Mouse (Mus musculus): Measurements from ENCODE around the gene 4930430F08Rik. TPM values are rescaled to one million over a fixed set of nuclear protein-coding genes. Genes with fewer than 3 reads are reported as not detected.
A peak's percentile ranks its signal among the peaks of the same experiment; 100 is the strongest.
"Not testable (repeated sequence)": the region's sequence is repeated elsewhere in the genome, so short reads cannot be mapped to it uniquely, and the experiment has no call there.

Gene 4930430F08Rik
- polyA plus RNA-seq, 1 experiment from 2014 or later = 16.8 TPM

- no peak for DNase-seq
- H3K4me3 ChIP-seq (replicated peaks) = no peak overlapping the region
- H3K36me3 ChIP-seq = peaks cover 16% of the 10 kb centered on the region
- 74% methylated on average over 3 of the region's 3 CpGs for WGBS (ENCODE audit: insufficient replicate concordance)
- no peaks in the 10 kb centered on the region for H3K9me3 ChIP-seq (replicated peaks)
- no peak overlapping the region for H3K27ac ChIP-seq
- no peak overlapping the region for H3K4me2 ChIP-seq
- ATAC-seq (ENCODE audit: low read depth) = no peak
- no peak overlapping the region for H3K9ac ChIP-seq
- H3K4me1 ChIP-seq (replicated peaks) = peaks cover 14% of the 10 kb centered on the region
- no peaks in the 10 kb centered on the region for H3K27me3 ChIP-seq
Observed at GRCm38 (mm10) chr10:100584178-100584577, 6.0 kb downstream of the 4930430F08Rik start.

GRCm38 (mm10) chr10:100575294-100575693 is 14.9 kb downstream of the 4930430F08Rik start:
- ATAC-seq (ENCODE audit: low read depth) (peak; percentile 53), DNase-seq (no peak)
- Histone ChIP-seq H3K9me3 (replicated peaks) (no peaks in the 10 kb centered on the region), H3K27ac (peak overlapping the region; percentile 93), H3K36me3 (peaks cover 46% of the 10 kb centered on the region), H3K4me2 (peak overlapping the region; percentile 47), H3K9ac (0 out of 2 replicates have a peak overlapping the region, but pooled peaks have one; percentile 27), H3K4me1 (replicated peaks) (peaks cover 35% of the 10 kb centered on the region), H3K4me3 (replicated peaks) (no peak overlapping the region), H3K27me3 (no peaks in the 10 kb centered on the region)
- 58% methylated on average over 7 of the region's 7 CpGs for WGBS (ENCODE audit: insufficient replicate concordance)

GRCm38 (mm10) chr10:100574505-100575149 is 15.6 kb downstream of the 4930430F08Rik start:
- H3K4me1 ChIP-seq (replicated peaks) = peaks cover 35% of the 10 kb centered on the region
- H3K9ac ChIP-seq = peak overlapping the region; percentile 43; the same call in 1 of the 2 replicates
- H3K27me3 ChIP-seq = no peaks in the 10 kb centered on the region
- DNase-seq (peak; percentile 41), ATAC-seq (ENCODE audit: low read depth) (peak; percentile 96)
- H3K9me3 ChIP-seq (replicated peaks) = no peaks in the 10 kb centered on the region
- H3K4me3 ChIP-seq (replicated peaks) = no peak overlapping the region
- peaks cover 47% of the 10 kb centered on the region for H3K36me3 ChIP-seq
- WGBS (ENCODE audit: insufficient replicate concordance) = 39% methylated on average over 7 of the region's 7 CpGs
- H3K4me2 ChIP-seq = peak overlapping the region; percentile 47
- peak overlapping the region; percentile 93 for H3K27ac ChIP-seq

- no peak for DNase-seq
- no peak overlapping the region for H3K4me2 ChIP-seq
- no peak overlapping the region for H3K4me3 ChIP-seq (replicated peaks)
- no peak for ATAC-seq (ENCODE audit: low read depth)
- no peaks in the 10 kb centered on the region for H3K27me3 ChIP-seq
- H3K9me3 ChIP-seq (replicated peaks) = no peaks in the 10 kb centered on the region
- H3K36me3 ChIP-seq = peaks cover 45% of the 10 kb centered on the region
- no peak overlapping the region for H3K9ac ChIP-seq
- WGBS (ENCODE audit: insufficient replicate concordance) = 49% methylated on average over 3 of the region's 3 CpGs
- H3K4me1 ChIP-seq (replicated peaks) = peaks cover 35% of the 10 kb centered on the region
- H3K27ac ChIP-seq = peak overlapping the region; percentile 40; the same call in 1 of the 2 replicates
Observed at GRCm38 (mm10) chr10:100571707-100572106, 18.5 kb downstream of the 4930430F08Rik start.

- ATAC-seq (ENCODE audit: low read depth) = no peak
- WGBS (ENCODE audit: insufficient replicate concordance) = 67% methylated on average over 3 of the region's 3 CpGs
- Histone ChIP-seq H3K9ac (no peak overlapping the region), H3K36me3 (peaks cover 28% of the 10 kb centered on the region), H3K27ac (no peak overlapping the region), H3K4me1 (replicated peaks) (peaks cover 18% of the 10 kb centered on the region), H3K9me3 (replicated peaks) (no peaks in the 10 kb centered on the region), H3K4me2 (no peak overlapping the region), H3K4me3 (replicated peaks) (no peak overlapping the region), H3K27me3 (no peaks in the 10 kb centered on the region)
- DNase-seq = no peak
Observed at GRCm38 (mm10) chr10:100564112-100564511, 26.1 kb downstream of the 4930430F08Rik start.

GRCm38 (mm10) chr10:100560194-100560883 is 29.9 kb downstream of the 4930430F08Rik start:
- not testable (repeated sequence) for H3K27me3 ChIP-seq; H3K9me3 ChIP-seq (replicated peaks); H3K4me3 ChIP-seq (replicated peaks); H3K9ac ChIP-seq
- 56% methylated on average over 3 of the region's 3 CpGs for WGBS (ENCODE audit: insufficient replicate concordance)
- Histone ChIP-seq H3K4me2 (peak overlapping the region; percentile 37), H3K27ac (peak overlapping the region; percentile 74), H3K36me3 (peaks cover 11% of the 10 kb centered on the region), H3K4me1 (replicated peaks) (peaks cover 19% of the 10 kb centered on the region)
- DNase-seq (peak; percentile 28), ATAC-seq (ENCODE audit: low read depth) (peak; percentile 95)

GRCm38 (mm10) chr10:100556566-100557175 is 33.6 kb downstream of the 4930430F08Rik start:
- H3K27ac ChIP-seq = no peak overlapping the region
- no peaks in the 10 kb centered on the region for H3K27me3 ChIP-seq
- H3K36me3 ChIP-seq = peaks cover 8% of the 10 kb centered on the region; the same call in 1 of the 2 replicates
- no peak for ATAC-seq (ENCODE audit: low read depth)
- DNase-seq = no peak
- 70% methylated on average over 3 of the region's 3 CpGs for WGBS (ENCODE audit: insufficient replicate concordance)
- H3K4me3 ChIP-seq (replicated peaks) = no peak overlapping the region
- H3K4me1 ChIP-seq (replicated peaks) = peaks cover 15% of the 10 kb centered on the region
- H3K9ac ChIP-seq = no peak overlapping the region
- H3K9me3 ChIP-seq (replicated peaks) = no peaks in the 10 kb centered on the region
- no peak overlapping the region for H3K4me2 ChIP-seq

- WGBS (ENCODE audit: insufficient replicate concordance) = 53% methylated on average over 9 of the region's 9 CpGs
- no peaks in the 10 kb centered on the region for H3K9me3 ChIP-seq (replicated peaks)
- H3K27ac ChIP-seq = peak overlapping the region; percentile 87
- DNase-seq = peak; percentile 41
- H3K4me2 ChIP-seq = peak overlapping the region; percentile 50
- ATAC-seq (ENCODE audit: low read depth) = peak; percentile 97
- H3K27me3 ChIP-seq = no peaks in the 10 kb centered on the region
- H3K36me3 ChIP-seq = peaks cover 11% of the 10 kb centered on the region
- H3K9ac ChIP-seq = peak overlapping the region; percentile 59
- H3K4me1 ChIP-seq (replicated peaks) = peaks cover 15% of the 10 kb centered on the region
- H3K4me3 ChIP-seq (replicated peaks) = no peak overlapping the region
Observed at GRCm38 (mm10) chr10:100524499-100525390, 65.5 kb downstream of the 4930430F08Rik start.

- 0 out of 2 replicates have a peak overlapping the region, but pooled peaks have one; percentile 26 for H3K27ac ChIP-seq
- ATAC-seq (ENCODE audit: low read depth) = no peak
Observed at GRCm38 (mm10) chr10:100522330-100522729, 67.9 kb downstream of the 4930430F08Rik start.

More at GRCm38 (mm10) chr10:100522330-100522729, 67.9 kb downstream of the 4930430F08Rik start:
- Histone ChIP-seq H3K4me2 (no peak overlapping the region), H3K4me1 (replicated peaks) (peaks cover 15% of the 10 kb centered on the region), H3K9me3 (replicated peaks) (no peaks in the 10 kb centered on the region), H3K4me3 (replicated peaks) (no peak overlapping the region), H3K27me3 (no peaks in the 10 kb centered on the region), H3K36me3 (peaks cover 16% of the 10 kb centered on the region), H3K9ac (no peak overlapping the region)
- DNase-seq = no peak
- WGBS (ENCODE audit: insufficient replicate concordance) = 90% methylated on average over 9 of the region's 9 CpGs

All from liver, embryonic 13.5 days (tissue).